In genomic region chr1:136119571-136120262, GRCm38 (mm10) we compare ENCODE assay signal across 16 mouse cellular contexts. TPM values are rescaled to one million over a fixed set of nuclear protein-coding genes. Genes with fewer than 3 reads are reported as not detected.
A peak's percentile ranks its signal among the peaks of the same experiment; 100 is the strongest.
DNase-seq lines count a peak whose midpoint lies in the region; ATAC-seq and TF ChIP-seq lines count a peak whose summit lies in the region.
"Had no signal": no experiment of that assay in that cellular context is flagged by ENCODE, and none has a peak within 500 bp of the region (broad histone marks: within the 10 kb centered on the region; RNA-seq: fewer than 3 reads in every experiment).

No protein-coding gene starts in this region.

- H3K4me1 ChIP-seq in forebrain, embryonic 10.5 days: peaks cover 23% of the 10 kb centered on the region
- H3K4me1 ChIP-seq in forebrain, embryonic 16.5 days (replicated peaks; ENCODE audit: control insufficient read depth, insufficient read depth, low read length): peaks cover 12% of the 10 kb centered on the region
- H3K4me1 ChIP-seq in liver, postnatal 0 days (ENCODE audit: insufficient read depth): peaks cover 14% of the 10 kb centered on the region
- peaks cover 16% of the 10 kb centered on the region; the same call in 1 of the 2 replicates for H3K4me1 ChIP-seq in hindbrain, postnatal 0 days (ENCODE audit: insufficient read depth, low read length)

- H3K4me3 ChIP-seq in forebrain, embryonic 10.5 days: no peak overlapping the region
- H3K4me3 ChIP-seq in forebrain, embryonic 16.5 days (replicated peaks; ENCODE audit: low read length): no peak overlapping the region
- H3K4me3 ChIP-seq in liver, postnatal 0 days (ENCODE audit: low read depth, low read length): no peak overlapping the region
- no peak overlapping the region for H3K4me3 ChIP-seq in hindbrain, postnatal 0 days (ENCODE audit: low read length)
- H3K4me3 ChIP-seq: left cerebral cortex, adult 2 months; midbrain, embryonic 12.5 days; neural tube, embryonic 13.5 days had no signal

- ATAC-seq in forebrain, embryonic 16.5 days: no peak
- ATAC-seq in liver, postnatal 0 days: peak; percentile 36; the same call in 1 of the 2 replicates
- peak; percentile 39 for ATAC-seq in hindbrain, postnatal 0 days

- no peak for TF ChIP-seq CTCF in liver, postnatal 0 days (IDR thresholded peaks at IDR 0.05; ENCODE audit: low read depth)
- TF ChIP-seq CTCF in hindbrain, postnatal 0 days (IDR thresholded peaks at IDR 0.05; ENCODE audit: low read depth): no peak

- WGBS in forebrain, embryonic 10.5 days: 80% methylated on average over 7 of the region's 7 CpGs
- WGBS in forebrain, embryonic 16.5 days: 70% methylated on average over 7 of the region's 7 CpGs
- WGBS in liver, postnatal 0 days (ENCODE audit: insufficient replicate concordance): 79% methylated on average over 7 of the region's 7 CpGs
- WGBS in hindbrain, postnatal 0 days: 47% methylated on average over 7 of the region's 7 CpGs

- no peak for TF ChIP-seq EP300 in liver, postnatal 0 days (IDR thresholded peaks at IDR 0.05; ENCODE audit: low read depth)

- H3K4me2 ChIP-seq in forebrain, embryonic 16.5 days (ENCODE audit: low read length): no peak overlapping the region
- H3K4me2 ChIP-seq in liver, postnatal 0 days (ENCODE audit: low read depth, low read length): no peak overlapping the region
- no peak overlapping the region for H3K4me2 ChIP-seq in hindbrain, postnatal 0 days (ENCODE audit: low read depth, low read length)
- H3K4me2 ChIP-seq: liver, embryonic 11.5 days; midbrain, embryonic 12.5 days; neural tube, embryonic 13.5 days had no signal

- H3K27me3 ChIP-seq in forebrain, embryonic 10.5 days (ENCODE audit: poor library complexity, severe bottlenecking): no peaks in the 10 kb centered on the region
- no peaks in the 10 kb centered on the region for H3K27me3 ChIP-seq in forebrain, embryonic 16.5 days (replicated peaks; ENCODE audit: control insufficient read depth, insufficient read depth, low read length)
- no peaks in the 10 kb centered on the region for H3K27me3 ChIP-seq in liver, postnatal 0 days (ENCODE audit: insufficient read depth, low read length)
- H3K27me3 ChIP-seq in hindbrain, postnatal 0 days (ENCODE audit: insufficient read depth, low read length): no peaks in the 10 kb centered on the region
- H3K27me3 ChIP-seq: midbrain, embryonic 12.5 days; neural tube, embryonic 13.5 days had no signal

- H3K9ac ChIP-seq in forebrain, embryonic 16.5 days (replicated peaks; ENCODE audit: low read depth, low read length): no peak overlapping the region
- no peak overlapping the region; the same call in 1 of the 2 replicates for H3K9ac ChIP-seq in liver, postnatal 0 days (replicated peaks)
- H3K9ac ChIP-seq in hindbrain, postnatal 0 days (replicated peaks; ENCODE audit: low read length): no peak overlapping the region
- H3K9ac ChIP-seq: midbrain, embryonic 12.5 days; neural tube, embryonic 13.5 days had no signal

- H3K36me3 ChIP-seq in forebrain, embryonic 10.5 days (replicated peaks): no peaks in the 10 kb centered on the region
- H3K36me3 ChIP-seq in forebrain, embryonic 16.5 days (ENCODE audit: control insufficient read depth, insufficient read depth): no peaks in the 10 kb centered on the region
- H3K36me3 ChIP-seq in liver, postnatal 0 days (replicated peaks; ENCODE audit: insufficient read depth, low read length): no peaks in the 10 kb centered on the region
- no peaks in the 10 kb centered on the region for H3K36me3 ChIP-seq in hindbrain, postnatal 0 days (ENCODE audit: insufficient read depth, low read length)
- H3K36me3 ChIP-seq: G1E; midbrain, embryonic 12.5 days; neural tube, embryonic 13.5 days had no signal

- no peaks in the 10 kb centered on the region for H3K9me3 ChIP-seq in forebrain, embryonic 10.5 days
- no peaks in the 10 kb centered on the region for H3K9me3 ChIP-seq in forebrain, embryonic 16.5 days (ENCODE audit: control insufficient read depth, low read length)
- H3K9me3 ChIP-seq in liver, postnatal 0 days (ENCODE audit: low read length): no peaks in the 10 kb centered on the region
- H3K9me3 ChIP-seq in hindbrain, postnatal 0 days (ENCODE audit: low read length): no peaks in the 10 kb centered on the region
- H3K9me3 ChIP-seq: G1E; midbrain, embryonic 12.5 days; neural tube, embryonic 13.5 days had no signal

- 0 out of 2 replicates have a peak overlapping the region, but pooled peaks have one; percentile 0 for H3K27ac ChIP-seq in forebrain, embryonic 10.5 days
- H3K27ac ChIP-seq in forebrain, embryonic 16.5 days (ENCODE audit: low read length): no peak overlapping the region
- 0 out of 2 replicates have a peak overlapping the region, but pooled peaks have one; percentile 22 for H3K27ac ChIP-seq in liver, postnatal 0 days (ENCODE audit: low read depth)
- peak overlapping the region; percentile 11; the same call in 1 of the 2 replicates for H3K27ac ChIP-seq in hindbrain, postnatal 0 days
- H3K27ac ChIP-seq: left cerebral cortex, adult 2 months; midbrain, embryonic 12.5 days; neural tube, embryonic 13.5 days had no signal

- no peak for DNase-seq in forebrain, embryonic 10.5 days (ENCODE audit: extremely low spot score, low spot score)
- no peak for DNase-seq in liver, postnatal 0 days
- no peak for DNase-seq in liver
- peak; percentile 58 for DNase-seq in hindbrain, postnatal 0 days (ENCODE audit: low spot score)
- peak; percentile 31 for DNase-seq in naive thymus-derived CD4-positive, alpha-beta T cell, adult 2 months (ENCODE audit: low read depth)
- no peak for DNase-seq in ovary, postnatal 14 days (ENCODE audit: low spot score)
- DNase-seq in lung, postnatal 36 days: no peak
- DNase-seq: adrenal gland, postnatal 25 days; heart, postnatal 10 days; kidney, adult 2 months had no signal

RNA-seq across cellular contexts. Expression of gene Kif21b, which starts 11.5 kb away (rescaled TPM):
- polyA plus RNA-seq in forebrain, embryonic 10.5 days (2016; fragmentation: Nextera tagmentation; extraction: Ambion mirVana): 5.8 and 8.8 TPM in 2 replicates
- polyA plus RNA-seq in forebrain, embryonic 16.5 days (2015; fragmentation: Nextera tagmentation; extraction: Ambion mirVana): 78.3 and 80.5 TPM in 2 replicates
- polyA plus RNA-seq in liver, postnatal 0 days (2015; fragmentation: Nextera tagmentation; extraction: Ambion mirVana): 0.91 and 1.1 TPM in 2 replicates
- total RNA-seq in hindbrain, postnatal 0 days (2014; rRNA removed): 144 and 155 TPM in 2 replicates
- 22.6 and 26.8 TPM in 2 replicates for polyA plus RNA-seq in hindbrain, postnatal 0 days (2015; fragmentation: Nextera tagmentation; extraction: Ambion mirVana)

Comparison
In these comparisons a context has a peak if more than half of its experiments do, and no peak if none do; other contexts are left out.
1. DNase-seq: peak in hindbrain, postnatal 0 days (single experiment) and naive thymus-derived CD4-positive, alpha-beta T cell, adult 2 months (single experiment); none in forebrain, embryonic 10.5 days (single experiment), liver, postnatal 0 days (single experiment), liver (single experiment), ovary, postnatal 14 days (single experiment) and lung, postnatal 36 days (single experiment).